ENCODE assay signal across 8 mouse cellular contexts in the genomic region with DNA sequence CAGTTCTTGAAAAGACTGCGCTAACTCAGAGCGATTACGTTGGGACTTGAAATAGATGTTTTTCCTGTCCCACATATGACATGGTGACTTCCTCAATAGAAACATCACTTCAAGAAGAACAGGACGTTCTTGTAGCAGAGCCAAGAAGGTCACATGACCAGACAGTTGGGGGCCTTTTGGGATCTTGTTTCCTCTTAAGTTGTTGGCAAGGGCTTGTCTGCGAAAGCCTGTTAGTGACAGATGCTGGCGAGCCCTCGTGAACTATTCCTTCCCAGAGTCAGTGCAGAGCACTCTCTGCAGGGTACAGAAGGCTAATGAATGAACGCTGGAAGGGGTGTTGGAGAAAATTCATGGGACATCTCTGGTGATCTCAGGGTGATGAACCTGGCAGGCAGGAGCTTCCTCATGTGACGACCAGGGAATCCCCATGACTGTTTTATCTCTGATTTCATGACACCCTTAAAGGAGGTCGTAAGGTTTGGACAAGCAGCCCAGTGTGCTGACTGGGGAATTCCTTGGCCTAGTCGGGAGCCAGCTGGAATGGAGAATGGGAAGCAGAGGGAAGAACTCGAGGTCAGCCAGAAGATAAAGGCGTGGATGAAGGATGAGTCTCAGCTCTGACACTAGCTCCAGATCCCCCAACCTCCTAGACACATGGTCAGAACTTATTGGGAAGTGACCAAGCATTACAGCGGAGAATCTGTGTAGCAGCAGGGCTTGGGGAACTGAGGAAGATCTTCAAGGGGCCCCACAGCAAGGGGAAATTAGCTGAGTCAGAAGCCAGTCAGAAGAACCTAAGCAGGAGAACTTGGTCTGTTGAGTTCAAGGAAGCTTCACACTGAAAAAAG. TPM values are rescaled to one million over a fixed set of nuclear protein-coding genes. Genes with fewer than 3 reads are reported as not detected.
DNase-seq lines count a peak whose midpoint lies in the region; ATAC-seq lines count a peak whose summit lies in the region.

No protein-coding gene starts in this region.

- peak; percentile 59 to 69 for DNase-seq in cerebellum, postnatal 10 days
- no peak for DNase-seq in cerebellum, postnatal 25 days
- peak; percentile 78 for DNase-seq in 416B (ENCODE audit: low read depth)
- DNase-seq in fat pad, adult 2 months (ENCODE audit: extremely low read depth, low read depth, low spot score), result peak; percentile 26
- DNase-seq in kidney, adult 18-20 months, result peak; percentile 78
- DNase-seq in lung, postnatal 4 days, result peak; percentile 77 to 84
- DNase-seq in thymus, postnatal 36 days, result peak; percentile 42 to 59

- no peak for ATAC-seq in erythroblast, adult 5-6 weeks (replicated peaks; ENCODE audit: low FRiP score, poor library complexity, severe bottlenecking)

RNA-seq across cellular contexts. Expression of a gene that starts 59.1 kb away (rescaled TPM):
- 40.3 and 41.9 TPM in 2 replicates for total RNA-seq in erythroblast, adult 5-6 weeks (2015; ENCODE audit: low replicate concordance)
- 25.0 and 32.1 TPM in 2 replicates for total RNA-seq in erythroblast, adult 5-6 weeks (2017; ENCODE audit: low replicate concordance)

Comparison
In these comparisons a context has a peak if more than half of its experiments do, and no peak if none do; other contexts are left out.
1. DNase-seq: peak in cerebellum, postnatal 10 days (2 of 2), 416B (single experiment), fat pad, adult 2 months (single experiment), kidney, adult 18-20 months (single experiment), lung, postnatal 4 days (2 of 2) and thymus, postnatal 36 days (2 of 2); none in cerebellum, postnatal 25 days (0 of 2).